Mouse (Mus musculus): ENCODE measurements at regions not wholly inside any gene's neighbourhood (a gene's known extent, or its start where the extent isn't known, plus 50 kb on each side); places are given as distances from the start of the nearest gene placed in this dataset.

DNA sequence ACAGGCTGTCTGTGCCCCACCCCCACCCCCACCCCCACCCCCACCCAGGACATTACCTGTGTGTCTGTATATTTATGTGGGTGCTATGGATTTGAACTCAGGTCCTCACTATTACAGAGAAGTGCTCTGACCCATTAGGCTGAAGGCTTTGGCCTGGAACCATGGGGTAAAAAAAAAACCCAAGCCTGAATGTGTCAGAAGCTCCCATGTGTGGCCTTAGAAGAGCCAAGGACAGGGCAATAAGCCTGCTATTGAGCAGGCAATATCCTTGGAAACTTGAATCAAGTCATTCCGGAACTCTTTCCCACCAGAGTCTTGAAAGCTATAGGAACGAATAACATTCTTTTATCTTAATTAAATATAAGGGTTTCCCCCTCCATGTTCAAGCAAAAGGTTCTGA, 347.2 kb downstream of the Prdm2 start:
- no peak for DNase-seq (ENCODE audit: low spot score in 2 of 2)

DNA sequence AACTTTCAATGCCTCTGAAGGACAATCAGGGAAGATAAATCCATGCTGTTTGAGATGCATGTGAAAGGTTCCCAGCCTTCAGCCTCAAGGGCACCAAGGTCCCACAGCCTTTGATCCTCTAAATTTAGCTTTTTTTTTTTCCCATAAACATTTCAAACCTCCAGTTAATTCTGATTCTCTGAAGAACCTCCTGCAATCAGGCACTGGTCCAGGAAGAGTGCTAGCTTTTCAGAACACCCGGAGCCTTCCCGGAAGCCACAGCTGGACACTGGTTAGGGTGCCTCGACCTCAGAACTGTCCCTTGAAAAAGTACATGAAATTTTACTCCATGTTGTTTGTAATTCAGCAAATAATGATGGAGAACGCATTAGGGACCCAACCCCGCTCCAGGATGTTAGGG, 348.9 kb downstream of the Prdm2 start:
- DNase-seq (ENCODE audit: low spot score in 2 of 2) = no peak

DNA sequence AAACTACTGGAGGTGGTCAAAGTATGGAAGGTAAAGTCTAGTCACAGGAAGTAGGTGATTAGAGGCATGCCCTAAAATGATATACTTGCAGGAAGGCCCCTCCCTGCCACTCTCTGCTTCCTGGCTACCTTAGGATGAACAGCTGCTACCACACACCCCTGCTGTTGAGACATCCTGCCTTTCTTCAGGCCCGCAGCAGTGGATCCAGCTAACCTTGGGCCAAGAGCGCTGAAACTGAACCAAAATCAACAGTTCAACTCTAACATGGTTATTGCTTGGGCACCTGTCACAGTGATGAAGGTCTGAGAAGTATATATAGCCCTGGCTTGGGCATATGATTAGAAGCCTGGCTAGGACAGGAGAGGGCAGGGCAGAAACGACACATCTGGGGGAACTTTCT, 352.4 kb downstream of the Prdm2 start:
- DNase-seq (ENCODE audit: low spot score in 2 of 2) = no peak

DNA sequence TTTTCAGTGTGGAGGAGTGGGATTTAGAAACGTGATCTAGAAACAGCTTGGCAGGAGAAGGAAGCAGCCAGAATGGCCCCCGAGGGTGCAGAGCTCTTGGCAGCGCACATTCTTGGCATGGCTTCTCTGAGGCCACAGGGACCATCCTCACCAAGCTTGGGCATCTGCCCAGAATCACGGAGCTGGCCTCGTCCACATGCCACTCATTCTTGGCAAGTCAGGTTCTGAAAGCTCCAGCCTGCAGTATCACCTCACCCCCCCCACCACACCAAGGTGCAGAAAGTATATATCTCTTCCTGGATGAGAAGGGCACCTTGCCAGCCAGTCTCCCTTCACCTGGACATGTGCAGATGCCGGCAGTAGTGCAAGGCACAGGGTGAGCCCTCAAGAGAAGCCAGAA, 356.2 kb downstream of the Prdm2 start:
- DNase-seq (ENCODE audit: low spot score in 2 of 2) = peak in 1 of 2 experiments; percentile 46

DNA sequence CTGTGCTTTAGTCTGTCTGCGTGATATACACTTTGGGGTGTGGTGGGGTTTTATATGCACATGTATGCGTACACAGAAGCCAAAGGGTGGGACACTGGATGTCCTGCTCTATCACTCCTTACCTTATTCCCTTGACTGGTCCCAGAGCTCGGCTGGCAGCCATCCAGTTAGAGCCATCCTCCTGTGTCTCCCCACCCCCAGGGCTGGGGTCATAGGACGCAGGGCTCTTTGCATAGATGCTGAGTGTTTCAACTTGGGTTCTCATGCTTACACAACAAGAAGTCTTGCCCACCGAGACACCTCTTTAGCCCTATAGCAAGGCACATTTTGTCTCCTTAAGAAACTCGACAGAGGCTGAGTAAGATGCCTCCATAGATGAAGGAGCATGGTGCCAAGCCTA, 357.2 kb downstream of the Prdm2 start:
- DNase-seq (ENCODE audit: low spot score in 2 of 2) = no peak

DNA sequence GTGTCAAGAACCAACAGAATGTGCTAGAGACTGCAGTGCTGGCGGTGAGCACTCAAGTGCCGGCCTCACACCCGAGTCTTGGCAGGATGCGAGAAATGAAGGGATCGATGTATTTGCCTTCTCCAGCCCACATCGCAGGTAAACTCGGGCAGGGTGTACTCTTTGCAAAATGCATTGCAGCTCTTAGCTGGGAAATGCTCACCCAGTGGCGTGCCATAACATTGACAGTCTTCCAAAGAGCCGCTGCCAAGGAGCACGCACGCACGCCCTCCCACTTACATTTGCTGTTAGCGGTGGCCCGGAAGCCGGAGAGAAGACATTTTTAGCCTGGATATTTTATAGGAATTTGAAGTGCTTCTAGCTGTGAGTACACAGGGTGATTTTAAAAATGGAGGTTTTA, 358.9 kb downstream of the Prdm2 start:
- DNase-seq (ENCODE audit: low spot score in 2 of 2) = no peak

DNA sequence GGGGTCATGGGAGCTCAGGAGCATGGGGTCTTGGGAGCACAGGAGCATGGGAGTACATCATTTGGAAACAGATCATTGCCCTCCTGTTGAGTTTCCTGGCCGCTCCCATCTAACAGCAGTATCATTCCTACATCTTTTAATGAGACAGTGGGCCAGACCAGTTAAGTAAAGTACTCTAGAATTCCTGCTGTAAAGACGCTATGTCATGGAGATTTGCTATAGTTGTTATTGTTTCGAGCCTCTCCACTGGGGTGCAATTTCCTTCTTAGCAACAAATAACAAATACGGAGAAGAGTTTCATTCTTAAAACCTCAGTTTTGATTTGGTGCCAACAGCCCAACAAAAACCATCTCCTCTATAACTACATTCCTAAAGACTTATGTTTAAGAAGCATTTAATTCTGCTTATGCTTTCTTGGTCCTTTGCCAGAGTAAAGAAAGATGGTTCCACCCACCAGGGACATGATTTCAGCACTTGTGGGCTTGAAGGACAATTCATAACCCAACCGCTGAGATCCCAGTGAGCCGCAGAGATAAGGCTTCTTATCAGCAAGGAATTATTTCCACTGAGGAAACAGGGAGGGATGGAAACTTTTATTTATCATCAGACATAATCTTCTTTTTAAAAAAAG, 367.6 kb downstream of the Prdm2 start:
- no peak for DNase-seq (ENCODE audit: low spot score in 2 of 2)

DNA sequence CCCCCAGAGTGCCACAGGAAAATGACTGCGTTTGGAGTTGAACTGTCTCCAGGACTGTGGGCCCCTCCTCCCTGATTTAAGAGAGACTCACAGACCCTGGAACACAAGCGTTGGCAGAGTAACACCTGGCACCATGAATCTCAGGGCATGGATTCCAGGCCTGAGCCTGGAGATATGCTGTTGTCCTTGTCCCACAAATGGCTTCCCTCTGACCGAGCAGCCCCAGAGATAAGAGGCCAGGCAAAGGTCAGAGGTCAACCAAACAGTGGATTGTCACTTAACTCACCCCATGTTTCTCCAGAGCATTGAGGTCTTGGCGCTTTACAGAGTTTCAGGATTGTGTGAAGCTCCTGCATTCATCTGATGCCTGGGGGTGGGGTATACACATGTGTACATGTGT, 373.3 kb downstream of the Prdm2 start:
- DNase-seq (ENCODE audit: low spot score in 2 of 2) = no peak

DNA sequence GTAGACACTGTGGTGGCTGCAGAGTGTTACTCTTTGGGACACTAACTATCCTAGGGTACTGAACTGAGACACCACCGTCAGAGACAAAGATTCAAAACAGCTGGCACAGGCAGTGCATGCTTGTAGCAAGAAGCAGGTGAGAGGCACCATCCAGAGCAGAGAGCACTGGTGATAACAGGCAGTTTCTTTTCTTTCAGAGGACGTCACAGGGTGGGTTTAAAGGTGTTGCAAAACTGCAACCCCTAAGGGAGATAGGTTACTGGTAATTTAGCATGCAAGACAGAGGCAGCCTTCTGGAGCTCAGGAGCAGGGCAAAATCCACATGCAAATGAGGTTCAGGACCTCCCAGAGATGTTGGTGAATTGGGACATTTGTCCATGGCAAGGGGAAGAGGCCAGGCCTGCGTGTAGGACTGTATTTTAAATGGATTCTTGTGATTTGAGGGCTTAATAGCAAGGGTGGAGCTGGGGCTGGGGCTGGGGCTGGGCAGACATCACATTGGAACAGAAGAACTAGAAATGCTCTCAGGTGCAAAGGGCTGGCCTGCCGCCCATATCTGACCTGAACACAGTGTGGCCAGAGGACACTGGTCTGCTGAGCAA, 374.3 kb downstream of the Prdm2 start:
- DNase-seq (ENCODE audit: low spot score in 2 of 2) = no peak

DNA sequence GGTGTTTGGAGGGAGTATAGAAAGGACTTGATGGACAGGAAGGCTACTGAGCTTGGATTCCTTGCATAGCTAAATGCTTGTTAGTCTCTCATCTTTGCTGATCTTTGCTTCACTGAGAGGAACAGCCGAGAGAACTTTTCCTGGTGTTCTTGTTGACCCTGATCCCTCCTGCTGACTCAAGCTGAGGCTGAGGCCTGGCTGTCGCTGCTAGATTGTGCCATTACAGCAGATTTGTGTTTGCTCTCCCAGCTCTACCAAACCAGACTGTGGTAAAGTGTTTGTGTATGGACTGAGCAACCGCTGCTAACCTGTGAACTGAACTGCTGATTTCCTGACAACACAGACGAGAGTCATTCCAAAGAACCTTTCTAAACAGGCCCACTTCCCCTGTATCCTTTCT, 375.2 kb downstream of the Prdm2 start:
- DNase-seq (ENCODE audit: low spot score in 2 of 2) = no peak

DNA sequence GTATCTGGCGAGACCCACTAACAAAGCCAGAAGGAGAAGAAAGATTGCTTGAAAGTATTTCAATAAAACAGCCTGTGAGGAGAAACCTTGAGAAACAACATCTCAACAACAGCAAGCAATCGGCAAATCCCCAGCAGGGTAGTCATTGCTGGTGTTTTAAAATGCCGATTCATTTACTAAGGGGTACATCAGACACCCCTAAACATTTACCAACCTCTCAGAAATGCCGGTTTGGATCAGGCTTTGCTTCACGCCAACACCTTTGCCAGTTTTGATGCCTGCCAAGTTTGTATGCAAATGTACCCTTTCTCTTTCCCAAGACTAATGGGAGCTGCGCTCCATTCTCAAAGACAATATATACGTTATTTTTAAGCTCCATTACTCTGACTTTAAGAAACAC, 383.1 kb downstream of the Prdm2 start:
- DNase-seq (ENCODE audit: low spot score in 2 of 2) = no peak

DNA sequence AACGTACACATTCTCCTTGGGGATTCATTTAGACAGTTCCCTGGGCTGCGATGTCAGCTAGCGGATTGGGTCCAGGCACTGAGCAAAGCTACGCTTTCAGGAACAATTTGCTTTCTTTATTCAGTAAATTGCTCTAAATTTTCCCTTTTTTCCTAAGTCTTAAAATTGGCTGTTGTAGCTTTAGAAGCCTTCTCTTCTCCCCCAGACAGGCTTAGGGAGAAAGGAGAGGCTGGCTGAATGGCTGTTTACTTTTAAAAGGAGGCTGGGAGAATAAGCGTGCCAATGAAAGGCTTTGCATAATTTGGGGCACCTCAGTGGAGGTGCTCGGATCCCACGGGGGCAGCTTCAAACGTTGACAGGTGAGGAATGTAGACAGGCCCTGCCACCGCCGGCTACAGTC, 383.8 kb downstream of the Prdm2 start:
- no peak for DNase-seq (ENCODE audit: low spot score in 2 of 2)

DNA sequence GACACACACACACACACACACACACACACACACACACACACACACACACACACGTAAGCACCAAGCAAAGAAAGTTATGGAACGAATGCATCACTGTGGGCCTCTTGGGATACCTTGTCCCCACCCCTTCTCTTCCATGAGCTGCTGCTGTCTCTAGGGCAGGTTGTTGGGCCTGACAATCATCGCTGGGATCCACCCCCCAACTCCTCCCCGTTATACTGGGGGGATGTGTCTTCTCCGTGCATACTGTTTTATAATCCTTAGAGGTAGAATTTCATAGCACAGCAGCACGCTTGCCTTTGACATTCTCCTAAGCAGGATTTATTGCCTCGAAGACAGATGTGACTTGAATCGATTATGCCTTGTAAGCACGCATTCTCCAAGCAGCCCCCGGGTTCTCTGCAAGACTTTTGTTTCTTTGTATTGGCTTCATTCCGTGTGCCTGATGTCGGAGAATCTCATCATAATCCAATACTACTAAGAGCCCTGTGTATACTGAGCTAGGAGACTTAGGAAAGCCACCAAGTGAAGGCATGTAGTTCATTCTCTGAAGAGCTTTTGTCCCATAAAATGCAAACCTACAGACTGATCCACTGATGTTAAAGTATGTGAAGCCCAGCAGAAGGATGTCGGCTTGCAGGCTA, 386.4 kb downstream of the Prdm2 start:
- DNase-seq (ENCODE audit: low spot score in 2 of 2) = no peak

DNA sequence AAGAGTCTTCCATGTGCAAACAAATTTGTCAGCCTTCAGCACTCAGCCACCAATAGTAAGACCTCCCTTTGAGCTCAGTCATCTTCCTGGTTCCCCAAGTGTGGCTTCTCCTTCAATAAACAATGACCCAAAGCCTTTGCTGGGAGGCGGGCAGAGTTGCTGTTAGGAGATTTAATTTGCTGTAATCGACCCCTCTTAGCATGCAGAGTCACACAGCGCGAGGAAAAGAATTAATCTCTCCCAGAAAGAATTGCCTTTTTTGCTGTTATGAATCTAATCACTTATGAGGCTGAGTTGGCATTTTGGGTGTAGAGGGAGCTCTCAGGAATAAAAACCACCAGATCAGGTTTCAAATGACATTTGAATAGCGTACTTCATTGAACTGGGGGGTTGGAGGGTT, 387.0 kb downstream of the Prdm2 start:
- DNase-seq (ENCODE audit: low spot score in 2 of 2) = no peak

DNA sequence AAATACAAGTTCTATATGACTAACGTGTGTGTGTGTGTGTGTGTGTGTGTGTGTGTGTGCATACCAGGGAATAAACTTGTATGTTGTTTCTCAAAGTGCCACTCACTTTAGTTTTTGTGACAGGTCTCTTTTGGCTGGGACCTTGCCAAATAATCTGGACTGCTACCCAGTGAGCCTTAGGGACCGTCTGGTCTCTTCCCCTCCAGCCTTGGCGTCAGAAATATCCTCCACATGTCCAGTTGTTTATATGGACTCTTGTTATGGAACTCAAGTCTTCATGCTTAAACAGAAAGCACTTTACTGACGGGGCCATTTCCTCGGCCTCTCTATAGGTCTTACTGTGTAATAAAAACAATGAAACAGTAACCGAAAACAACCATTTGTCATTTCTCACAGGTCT, 394.4 kb downstream of the Prdm2 start:
- DNase-seq (ENCODE audit: low spot score in 2 of 2) = no peak

DNA sequence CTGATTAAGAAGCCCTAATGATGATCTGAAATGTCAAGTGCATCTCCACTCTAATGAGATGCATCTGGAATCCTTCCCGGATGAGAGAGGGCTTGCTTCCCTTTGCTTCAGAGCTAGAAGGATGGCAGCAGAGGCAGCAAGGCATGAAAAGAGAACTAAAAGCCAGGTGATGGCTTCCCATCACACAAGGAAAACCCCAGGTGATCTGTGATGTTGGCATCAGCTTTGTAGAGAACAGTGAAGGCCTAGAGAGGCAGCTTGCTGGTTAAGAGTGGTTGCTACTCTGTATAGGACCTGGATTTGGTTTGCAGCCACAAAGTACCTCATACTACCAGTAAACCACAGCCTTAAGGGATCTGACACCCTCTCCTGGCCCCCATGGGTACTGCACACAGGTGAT, 395.8 kb downstream of the Prdm2 start:
- no peak for DNase-seq (ENCODE audit: low spot score in 2 of 2)

DNA sequence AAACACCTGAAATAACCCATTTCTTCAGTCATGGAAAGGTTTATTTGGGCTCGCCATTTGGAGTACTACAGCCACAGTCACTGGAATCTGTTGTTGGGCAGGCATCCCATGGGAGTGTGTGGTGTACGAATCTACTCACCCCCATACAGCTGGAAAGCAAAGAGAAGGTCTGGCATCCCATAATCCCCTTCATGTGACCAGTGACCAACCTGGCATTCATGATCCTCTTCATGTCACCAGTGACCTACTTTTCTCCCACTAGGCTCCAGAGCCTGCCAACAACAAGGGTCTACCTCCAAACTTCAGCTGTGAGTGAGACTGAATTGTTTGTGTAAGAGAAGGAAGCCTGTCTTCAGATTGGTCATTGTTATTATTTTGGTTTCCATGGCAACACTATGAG, 409.0 kb downstream of the Prdm2 start:
- DNase-seq (ENCODE audit: low spot score in 2 of 2) = no peak

DNA sequence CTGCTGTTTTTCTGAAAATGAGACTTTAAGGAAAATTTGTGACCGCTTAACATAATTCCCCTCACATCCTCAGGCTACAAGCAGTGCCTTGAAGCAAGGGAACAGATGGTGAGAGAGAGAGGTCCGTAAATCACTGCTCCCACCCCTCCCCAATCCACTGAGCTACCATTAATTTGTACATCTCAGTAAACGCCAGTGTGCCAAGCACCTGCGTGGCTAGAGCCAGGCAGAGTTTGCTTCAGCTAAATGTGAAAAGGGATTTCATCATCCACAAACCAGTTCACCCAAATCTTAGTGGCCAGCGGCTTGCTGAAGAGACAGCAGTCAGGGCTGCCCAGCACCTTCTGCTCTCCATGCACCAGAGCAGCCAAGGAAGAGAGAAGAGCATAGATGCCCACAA, 413.5 kb downstream of the Prdm2 start:
- no peak for DNase-seq (ENCODE audit: low spot score in 2 of 2)

DNA sequence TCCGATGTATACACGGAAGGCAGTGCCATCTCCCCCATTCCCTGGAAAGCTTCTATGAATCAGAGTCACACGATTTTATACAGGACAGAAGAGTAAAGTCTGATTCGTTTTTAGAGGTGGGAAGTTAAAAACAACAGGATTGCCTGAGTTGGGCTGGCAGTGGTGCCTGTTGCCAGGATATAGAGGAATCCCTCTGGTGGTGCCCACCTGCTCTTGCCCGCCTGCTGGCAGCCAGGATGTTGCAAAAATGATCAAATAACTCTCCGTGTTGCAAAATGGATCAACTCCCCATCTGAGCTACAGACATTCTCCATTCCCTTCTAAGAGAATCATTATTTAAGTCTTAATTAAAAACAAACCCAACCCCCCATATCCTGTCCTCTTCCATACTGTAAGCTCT, 414.0 kb downstream of the Prdm2 start:
- no peak for DNase-seq (ENCODE audit: low spot score in 2 of 2)

DNA sequence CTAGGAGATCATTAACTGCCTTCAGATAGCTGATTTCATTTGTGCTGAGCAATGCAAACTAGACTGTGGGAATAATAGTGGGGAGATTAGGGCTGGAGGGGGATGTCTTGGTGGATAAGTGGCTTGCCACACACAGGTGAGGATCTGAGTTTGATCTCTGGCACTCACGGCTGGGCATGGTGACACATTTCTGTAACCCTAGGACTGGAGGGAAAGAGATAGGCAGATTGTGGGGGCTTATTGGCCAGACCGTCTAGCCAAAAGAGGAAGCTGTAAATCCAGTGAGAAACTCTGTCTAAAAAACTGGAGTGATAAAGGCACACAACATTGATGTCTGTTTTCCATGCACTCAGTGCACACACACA, 420.2 kb downstream of the Prdm2 start:
- DNase-seq (ENCODE audit: low spot score in 2 of 2) = no peak

DNA sequence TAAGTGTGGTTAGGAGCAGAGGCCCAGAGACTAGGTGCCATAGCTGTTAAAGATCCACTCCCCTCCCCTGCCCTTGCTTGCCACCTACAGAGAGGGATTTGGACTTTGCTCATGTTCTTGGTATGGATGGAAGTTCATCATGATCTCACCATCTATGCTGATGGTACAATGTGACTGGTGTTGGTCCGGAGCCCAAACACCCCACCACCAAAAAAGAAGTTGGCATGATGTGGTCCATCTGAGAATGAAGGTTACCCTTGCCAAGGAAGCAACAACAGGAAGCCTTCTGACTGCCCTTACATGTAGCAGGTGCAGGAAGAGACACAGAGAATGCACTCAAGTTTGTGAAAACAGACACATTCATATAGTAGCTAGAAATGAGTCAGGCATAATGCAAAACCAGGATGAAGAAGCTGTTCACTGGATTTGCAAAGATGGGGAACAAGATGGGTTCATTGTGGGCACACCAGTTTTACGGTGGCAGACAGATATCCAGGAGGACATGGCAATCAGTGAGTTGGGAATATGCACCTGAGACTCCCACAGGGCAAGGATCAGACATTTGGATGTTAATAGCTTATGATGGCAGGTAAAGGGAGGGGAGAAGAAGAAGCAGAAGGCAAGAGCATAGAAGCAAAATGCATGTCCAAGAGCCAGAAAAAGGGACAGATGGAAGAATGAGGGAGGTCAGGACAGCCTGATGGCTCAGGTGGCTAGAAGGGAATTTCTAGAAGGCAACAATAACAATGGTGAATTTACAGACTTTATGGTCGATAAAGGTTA, 420.8 kb downstream of the Prdm2 start:
- no peak for DNase-seq (ENCODE audit: low spot score in 2 of 2)

DNA sequence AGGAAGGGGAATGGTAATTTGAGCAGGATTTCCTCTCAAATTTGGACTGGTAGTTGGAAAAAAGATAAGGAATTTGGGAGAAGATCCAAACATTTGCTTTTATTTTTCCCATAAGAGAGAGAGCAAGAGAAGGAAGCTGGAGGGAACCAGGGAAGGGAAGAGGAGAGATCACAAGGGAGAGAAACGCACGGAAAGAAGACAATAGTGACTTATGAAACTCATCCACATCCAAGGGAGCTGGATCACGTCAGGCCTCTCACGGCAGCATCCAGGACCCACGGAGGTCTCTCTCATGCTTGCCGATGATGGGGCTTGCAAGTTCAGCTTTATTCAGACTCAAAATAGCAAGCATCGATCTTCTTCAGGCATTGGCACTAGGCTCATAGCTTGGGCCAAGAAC, 423.7 kb downstream of the Prdm2 start:
- DNase-seq (ENCODE audit: low spot score in 2 of 2) = no peak
